Mouse (Mus musculus): Measurements from ENCODE around the gene Arhgap8. TPM values are rescaled to one million over a fixed set of nuclear protein-coding genes. Genes with fewer than 3 reads are reported as not detected.
"Not testable (repeated sequence)": the region's sequence is repeated elsewhere in the genome, so short reads cannot be mapped to it uniquely, and the experiment has no call there.

Arhgap8 gene
- polyA plus RNA-seq, 1 experiment from 2014 or later = 2.1 TPM

- Histone ChIP-seq H3K27me3 (ENCODE audit: poor library complexity, severe bottlenecking) (peaks cover 38% of the 10 kb centered on the region), H3K4me3 (peak overlapping the region; percentile 53), H3K36me3 (replicated peaks) (no peaks in the 10 kb centered on the region), H3K9me3 (no peaks in the 10 kb centered on the region), H3K27ac (peak overlapping the region; percentile 63), H3K4me1 (peaks cover 44% of the 10 kb centered on the region)
- DNase-seq (ENCODE audit: extremely low spot score, low spot score) = peak; percentile 35
- WGBS = 1% methylated on average over 22 of the region's 22 CpGs
Observed at GRCm38 (mm10) chr15:84756426-84756825, 36.6 kb downstream of the Arhgap8 start.

- Histone ChIP-seq H3K9me3 (no peaks in the 10 kb centered on the region), H3K27me3 (ENCODE audit: poor library complexity, severe bottlenecking) (peaks cover 32% of the 10 kb centered on the region), H3K4me1 (peaks cover 47% of the 10 kb centered on the region), H3K36me3 (replicated peaks) (no peaks in the 10 kb centered on the region), H3K27ac (no peak overlapping the region), H3K4me3 (no peak overlapping the region)
- 33% methylated on average over 4 of the region's 4 CpGs for WGBS
- peak; percentile 63 for DNase-seq (ENCODE audit: extremely low spot score, low spot score)
Observed at GRCm38 (mm10) chr15:84758493-84758892, 38.6 kb downstream of the Arhgap8 start.

- H3K4me1 ChIP-seq = peaks cover 21% of the 10 kb centered on the region
- no peaks in the 10 kb centered on the region for H3K36me3 ChIP-seq (replicated peaks)
- peaks cover 5% of the 10 kb centered on the region for H3K27me3 ChIP-seq (ENCODE audit: poor library complexity, severe bottlenecking)
- no peaks in the 10 kb centered on the region for H3K9me3 ChIP-seq
- no peak for DNase-seq (ENCODE audit: extremely low spot score, low spot score)
- peak overlapping the region; percentile 44; the same call in 1 of the 2 replicates for H3K27ac ChIP-seq
- no peak overlapping the region for H3K4me3 ChIP-seq
- WGBS = 79% methylated on average over 8 of the region's 8 CpGs
Observed at GRCm38 (mm10) chr15:84762712-84763422, 43.0 kb downstream of the Arhgap8 start.

- Histone ChIP-seq H3K36me3 (replicated peaks) (no peaks in the 10 kb centered on the region), H3K4me1 (peaks cover 21% of the 10 kb centered on the region), H3K27me3 (ENCODE audit: poor library complexity, severe bottlenecking) (no peaks in the 10 kb centered on the region), H3K9me3 (no peaks in the 10 kb centered on the region), H3K27ac (no peak overlapping the region; the same call in 1 of the 2 replicates), H3K4me3 (no peak overlapping the region)
- no peak for DNase-seq (ENCODE audit: extremely low spot score, low spot score)
- WGBS = 31% methylated on average over 7 of the region's 7 CpGs
Observed at GRCm38 (mm10) chr15:84763423-84763812, 43.6 kb downstream of the Arhgap8 start.

- H3K4me3 ChIP-seq = no peak overlapping the region
- H3K9me3 ChIP-seq = no peaks in the 10 kb centered on the region
- DNase-seq (ENCODE audit: extremely low spot score, low spot score) = no peak
- 43% methylated on average over 10 of the region's 10 CpGs for WGBS
- H3K4me1 ChIP-seq = peaks cover 21% of the 10 kb centered on the region
- peaks cover 6% of the 10 kb centered on the region; the same call in 1 of the 2 replicates for H3K27me3 ChIP-seq (ENCODE audit: poor library complexity, severe bottlenecking)
- no peak overlapping the region for H3K27ac ChIP-seq
- H3K36me3 ChIP-seq (replicated peaks) = no peaks in the 10 kb centered on the region
Observed at GRCm38 (mm10) chr15:84766621-84767020, 46.8 kb downstream of the Arhgap8 start.

GRCm38 (mm10) chr15:84768531-84768930 is 48.7 kb downstream of the Arhgap8 start:
- not testable (repeated sequence) for H3K27ac ChIP-seq; H3K36me3 ChIP-seq (replicated peaks); H3K4me3 ChIP-seq; H3K27me3 ChIP-seq (ENCODE audit: poor library complexity, severe bottlenecking); DNase-seq (ENCODE audit: extremely low spot score, low spot score); H3K9me3 ChIP-seq
- peaks cover 20% of the 10 kb centered on the region for H3K4me1 ChIP-seq
- WGBS = 86% methylated on average over 4 of the region's 4 CpGs

DNA sequence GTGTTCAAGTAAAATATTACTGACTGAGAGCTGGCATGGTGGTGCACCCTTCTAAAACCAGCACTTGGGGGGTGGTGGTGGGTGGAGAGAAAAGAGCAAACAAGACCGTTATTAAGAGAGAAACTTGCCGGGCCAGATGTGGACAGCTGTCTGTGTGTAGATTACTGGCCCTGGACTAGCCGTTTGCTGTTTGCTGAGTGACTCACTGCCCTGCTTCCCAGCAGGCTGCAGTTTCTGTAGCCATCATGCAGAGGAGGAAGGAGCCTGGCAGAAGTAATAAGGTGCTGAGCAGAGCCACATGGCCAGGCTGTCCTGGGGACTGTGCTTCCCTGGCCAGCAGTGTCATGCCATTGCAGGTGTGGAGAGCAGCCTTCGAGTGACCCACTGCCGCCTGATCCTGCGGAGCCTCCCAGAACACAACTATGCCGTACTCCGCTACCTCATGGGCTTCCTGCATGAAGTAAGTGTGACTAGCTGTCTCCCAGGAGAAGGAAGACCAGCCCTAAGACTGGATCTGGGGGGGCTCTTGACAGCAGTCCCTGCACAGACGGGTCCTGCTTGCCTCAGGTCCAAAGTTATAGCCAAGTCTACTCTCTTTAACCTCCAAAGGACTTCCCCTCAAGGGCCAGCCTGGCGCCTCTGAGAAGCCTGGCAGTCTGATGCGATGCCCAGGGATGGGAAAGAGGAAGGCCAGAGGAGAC is 49.9 kb downstream of the Arhgap8 start:
- H3K27ac ChIP-seq = no peak overlapping the region
- H3K9me3 ChIP-seq = no peaks in the 10 kb centered on the region
- H3K27me3 ChIP-seq (ENCODE audit: poor library complexity, severe bottlenecking) = peaks cover 6% of the 10 kb centered on the region; the same call in 1 of the 2 replicates
- WGBS = 91% methylated on average over 11 of the region's 11 CpGs
- peaks cover 21% of the 10 kb centered on the region for H3K4me1 ChIP-seq
- H3K36me3 ChIP-seq (replicated peaks) = no peaks in the 10 kb centered on the region
- DNase-seq (ENCODE audit: extremely low spot score, low spot score) = no peak
- H3K4me3 ChIP-seq = no peak overlapping the region

DNA sequence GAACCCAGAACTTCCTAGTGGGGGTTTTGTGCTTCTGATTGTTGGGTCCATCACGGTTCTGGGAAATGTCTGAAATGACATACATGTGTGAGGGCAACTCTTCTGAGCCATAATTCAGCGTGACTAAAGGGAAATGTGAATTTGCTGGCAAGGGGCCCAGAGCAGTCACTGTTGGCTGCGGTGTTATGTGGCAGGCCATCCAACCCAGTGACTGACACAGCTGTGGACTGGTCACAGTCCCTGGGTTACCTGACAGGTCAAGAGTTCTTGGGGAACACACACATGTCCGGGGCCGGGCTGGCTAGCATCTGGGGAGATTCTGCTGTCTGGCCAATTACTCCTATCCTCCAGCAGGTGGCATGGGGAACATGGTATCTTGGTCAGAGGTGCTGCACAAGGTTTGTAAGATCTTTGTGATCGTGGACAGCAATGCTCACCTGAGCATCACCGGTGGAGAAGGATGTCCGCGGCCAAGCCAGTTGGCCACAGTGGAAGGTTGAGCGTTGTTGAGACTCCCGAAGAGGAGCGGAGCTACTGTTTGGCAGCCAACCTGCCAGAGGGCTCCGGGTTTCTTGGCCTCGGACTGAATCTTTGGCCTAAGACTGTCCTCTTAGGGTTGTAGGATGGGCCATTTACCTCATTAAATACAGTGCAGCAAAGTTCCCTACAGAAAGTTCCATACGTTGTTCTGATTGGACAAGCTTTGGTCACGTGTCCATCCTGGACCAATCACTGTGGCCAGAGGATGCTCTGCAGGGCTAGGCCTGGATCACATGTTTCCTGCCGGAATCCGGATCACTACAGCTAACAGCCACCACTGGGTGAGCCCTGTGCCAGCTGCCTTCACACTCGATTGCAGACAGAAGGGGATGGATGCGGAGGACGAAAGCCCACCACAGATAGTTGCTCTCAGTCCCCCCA is 52.6 kb downstream of the Arhgap8 start:
- Histone ChIP-seq H3K9me3 (no peaks in the 10 kb centered on the region), H3K36me3 (replicated peaks) (no peaks in the 10 kb centered on the region), H3K27me3 (ENCODE audit: poor library complexity, severe bottlenecking) (peaks cover 6% of the 10 kb centered on the region; the same call in 1 of the 2 replicates), H3K27ac (no peak overlapping the region), H3K4me3 (no peak overlapping the region), H3K4me1 (peaks cover 28% of the 10 kb centered on the region)
- WGBS = 87% methylated on average over 21 of the region's 21 CpGs
- DNase-seq (ENCODE audit: extremely low spot score, low spot score) = no peak

- Histone ChIP-seq H3K9me3 (no peaks in the 10 kb centered on the region), H3K36me3 (replicated peaks) (no peaks in the 10 kb centered on the region), H3K27me3 (ENCODE audit: poor library complexity, severe bottlenecking) (no peaks in the 10 kb centered on the region), H3K27ac (peak overlapping the region; percentile 80), H3K4me1 (peaks cover 33% of the 10 kb centered on the region), H3K4me3 (no peak overlapping the region)
- WGBS = 62% methylated on average over 20 of the region's 20 CpGs
- DNase-seq (ENCODE audit: extremely low spot score, low spot score) = no peak
Observed at GRCm38 (mm10) chr15:84775421-84776174, 55.7 kb downstream of the Arhgap8 start.

- WGBS = 69% methylated on average over 5 of the region's 5 CpGs
- no peak for DNase-seq (ENCODE audit: extremely low spot score, low spot score)
- no peak overlapping the region for H3K27ac ChIP-seq
- no peaks in the 10 kb centered on the region; the same call in 1 of the 2 replicates for H3K36me3 ChIP-seq (replicated peaks)
- H3K9me3 ChIP-seq = no peaks in the 10 kb centered on the region
- no peak overlapping the region for H3K4me3 ChIP-seq
- H3K27me3 ChIP-seq (ENCODE audit: poor library complexity, severe bottlenecking) = no peaks in the 10 kb centered on the region
- H3K4me1 ChIP-seq = peaks cover 23% of the 10 kb centered on the region
Observed at GRCm38 (mm10) chr15:84778587-84778986, 58.7 kb downstream of the Arhgap8 start.

- Histone ChIP-seq H3K27me3 (ENCODE audit: poor library complexity, severe bottlenecking) (no peaks in the 10 kb centered on the region), H3K4me3 (no peak overlapping the region), H3K27ac (no peak overlapping the region), H3K9me3 (no peaks in the 10 kb centered on the region), H3K36me3 (replicated peaks) (peaks cover 61% of the 10 kb centered on the region), H3K4me1 (no peaks in the 10 kb centered on the region)
- 94% methylated on average over 16 of the region's 16 CpGs for WGBS
- DNase-seq (ENCODE audit: extremely low spot score, low spot score) = no peak
Observed at GRCm38 (mm10) chr15:84784812-84785211, 65.0 kb downstream of the Arhgap8 start.

DNA sequence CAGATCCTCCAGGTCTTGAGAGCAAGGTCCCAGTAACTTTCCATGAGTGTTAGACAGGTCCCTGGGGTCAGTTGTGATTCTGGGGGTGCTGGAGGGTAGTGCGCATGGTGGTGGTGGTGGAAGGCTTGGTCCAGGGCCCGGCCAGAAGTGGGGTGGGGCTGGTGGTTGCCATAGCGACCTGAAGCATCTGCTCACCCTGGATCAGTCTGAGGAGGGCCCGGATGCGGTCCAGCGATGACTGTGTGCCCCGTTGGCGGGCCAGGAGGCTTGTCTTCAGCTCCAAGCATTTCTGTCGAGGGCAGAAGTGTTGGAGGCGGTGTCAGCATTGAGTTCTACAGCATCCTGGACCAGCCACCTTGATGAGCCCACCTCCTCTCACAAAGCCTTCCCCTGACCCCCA is 67.3 kb downstream of the Arhgap8 start:
- Histone ChIP-seq H3K36me3 (replicated peaks) (peaks cover 85% of the 10 kb centered on the region), H3K27ac (no peak overlapping the region), H3K4me3 (no peak overlapping the region), H3K9me3 (no peaks in the 10 kb centered on the region), H3K27me3 (ENCODE audit: poor library complexity, severe bottlenecking) (no peaks in the 10 kb centered on the region), H3K4me1 (no peaks in the 10 kb centered on the region)
- no peak for DNase-seq (ENCODE audit: extremely low spot score, low spot score)
- 89% methylated on average over 10 of the region's 10 CpGs for WGBS

Data from forebrain, embryonic 10.5 days (tissue).